In the genomic region with DNA sequence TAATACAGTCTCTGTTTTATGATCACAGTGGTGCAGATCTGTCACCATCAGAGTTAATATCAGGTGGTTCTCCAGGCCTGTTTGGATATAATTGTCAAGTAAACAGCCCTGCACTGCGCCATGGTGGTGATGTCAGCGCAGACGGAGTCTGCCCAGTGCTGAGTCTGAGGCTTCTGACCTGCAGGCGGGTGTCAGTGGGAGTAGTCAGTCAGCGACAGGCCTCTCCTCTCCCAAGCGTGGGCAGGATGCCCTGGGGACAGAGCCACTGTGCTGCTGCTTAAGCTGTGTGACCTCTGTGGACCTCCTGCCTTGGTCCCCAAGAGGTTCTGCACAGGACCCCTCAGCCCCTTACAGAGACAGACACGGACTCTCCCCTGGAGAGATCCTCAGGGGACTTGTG, we compare ENCODE assay signal across 9 mouse cellular contexts. TPM values are rescaled to one million over a fixed set of nuclear protein-coding genes. Genes with fewer than 3 reads are reported as not detected.
A peak's percentile ranks its signal among the peaks of the same experiment; 100 is the strongest.
DNase-seq lines count a peak whose midpoint lies in the region; ATAC-seq lines count a peak whose summit lies in the region.
"Had no signal": no experiment of that assay in that cellular context is flagged by ENCODE, and none has a peak within 500 bp of the region (broad histone marks: within the 10 kb centered on the region; RNA-seq: fewer than 3 reads in every experiment).

No protein-coding gene starts in this region.

- H3K9me3 ChIP-seq in kidney, embryonic 14.5 days (ENCODE audit: control insufficient read depth, low read length): no peaks in the 10 kb centered on the region
- H3K9me3 ChIP-seq in neural tube, embryonic 15.5 days (replicated peaks): no peaks in the 10 kb centered on the region
- H3K9me3 ChIP-seq: lung, embryonic 15.5 days had no signal

- peaks cover 6% of the 10 kb centered on the region; the same call in 1 of the 2 replicates for H3K4me1 ChIP-seq in kidney, embryonic 14.5 days (ENCODE audit: control insufficient read depth, insufficient read depth, low read length)
- H3K4me1 ChIP-seq in neural tube, embryonic 15.5 days: peaks cover 13% of the 10 kb centered on the region
- H3K4me1 ChIP-seq: lung, embryonic 15.5 days had no signal

- no peak overlapping the region for H3K4me3 ChIP-seq in kidney, embryonic 14.5 days (ENCODE audit: low read length)
- no peak overlapping the region for H3K4me3 ChIP-seq in neural tube, embryonic 15.5 days (replicated peaks)
- H3K4me3 ChIP-seq: lung, embryonic 15.5 days had no signal

- H3K27ac ChIP-seq in kidney, embryonic 14.5 days (ENCODE audit: low read depth, low read length): no peak overlapping the region
- H3K27ac ChIP-seq in neural tube, embryonic 15.5 days (replicated peaks): peak overlapping the region; percentile 28; the same call in 1 of the 2 replicates
- H3K27ac ChIP-seq: lung, embryonic 15.5 days had no signal

- no peak overlapping the region for H3K9ac ChIP-seq in kidney, embryonic 14.5 days (ENCODE audit: low read depth, low read length)
- no peak overlapping the region for H3K9ac ChIP-seq in neural tube, embryonic 15.5 days (replicated peaks)
- H3K9ac ChIP-seq: lung, embryonic 15.5 days had no signal

- ATAC-seq in kidney, embryonic 14.5 days (ENCODE audit: low FRiP score, low TSS enrichment): peak; percentile 65; the same call in 1 of the 2 replicates
- ATAC-seq in neural tube, embryonic 15.5 days (ENCODE audit: low FRiP score): peak; percentile 35; the same call in 1 of the 2 replicates
- ATAC-seq in CD4-positive, CD25-positive, alpha-beta regulatory T cell, adult 4 months: no peak

- peaks cover 5% of the 10 kb centered on the region; the same call in 1 of the 2 replicates for H3K36me3 ChIP-seq in kidney, embryonic 14.5 days (ENCODE audit: control insufficient read depth, insufficient read depth, low read length)
- peaks cover 5% of the 10 kb centered on the region; the same call in 1 of the 2 replicates for H3K36me3 ChIP-seq in neural tube, embryonic 15.5 days

- no peak overlapping the region for H3K4me2 ChIP-seq in kidney, embryonic 14.5 days (replicated peaks; ENCODE audit: low read depth, low read length)
- no peak overlapping the region for H3K4me2 ChIP-seq in neural tube, embryonic 15.5 days
- H3K4me2 ChIP-seq: lung, embryonic 15.5 days had no signal

- H3K27me3 ChIP-seq in kidney, embryonic 14.5 days (ENCODE audit: control insufficient read depth, insufficient read depth, low read length): no peaks in the 10 kb centered on the region
- H3K27me3 ChIP-seq in neural tube, embryonic 15.5 days (replicated peaks): no peaks in the 10 kb centered on the region
- H3K27me3 ChIP-seq: lung, embryonic 15.5 days had no signal

- 55% methylated on average over 7 of the region's 7 CpGs for WGBS in kidney, embryonic 14.5 days
- WGBS in neural tube, embryonic 15.5 days: 78% methylated on average over 7 of the region's 7 CpGs

- peak; percentile 39 for DNase-seq in adrenal gland, postnatal 14 days
- DNase-seq in adrenal gland, postnatal 4 days (ENCODE audit: low spot score in 2 of 2): no peak
- DNase-seq in retina, postnatal 1 day: peak; percentile 17
- no peak for DNase-seq in retina, embryonic 14.5 days (ENCODE audit: low spot score)
- DNase-seq in urinary bladder, postnatal 10 days (ENCODE audit: low spot score): no peak

RNA-seq across cellular contexts. Expression of a gene that starts 50.0 kb away (rescaled TPM):
- total RNA-seq in adrenal gland, postnatal 14 days (2021): 46.4 and 48.0 TPM in 2 replicates
- 10 to 100 TPM; 47.5 to 49.4 TPM for total RNA-seq in adrenal gland, postnatal 4 days (2021)
- polyA plus RNA-seq in kidney, embryonic 14.5 days (2014; fragmentation: Nextera tagmentation; extraction: Ambion mirVana): 15.9 and 17.4 TPM in 2 replicates
- 4.5 and 6.0 TPM in 2 replicates for polyA plus RNA-seq in neural tube, embryonic 15.5 days (2015; fragmentation: Nextera tagmentation; extraction: Ambion mirVana)
- 10 to 100 TPM; 11.7 to 16.0 TPM for polyA plus RNA-seq in CD4-positive, CD25-positive, alpha-beta regulatory T cell, adult 4 months (2017; shearing (Covaris generic))

Comparison
In these comparisons a context has a peak if more than half of its experiments do, and no peak if none do; other contexts are left out.
1. DNase-seq: peak in adrenal gland, postnatal 14 days (single experiment) and retina, postnatal 1 day (single experiment); none in adrenal gland, postnatal 4 days (0 of 2), retina, embryonic 14.5 days (single experiment) and urinary bladder, postnatal 10 days (single experiment).